Mouse (Mus musculus): ENCODE measurements around the gene Cds1. TPM values are rescaled to one million over a fixed set of nuclear protein-coding genes. Genes with fewer than 3 reads are reported as not detected.

Gene Cds1
- polyA plus RNA-seq, 1 experiment from 2014 or later, result 0.45 TPM

DNA sequence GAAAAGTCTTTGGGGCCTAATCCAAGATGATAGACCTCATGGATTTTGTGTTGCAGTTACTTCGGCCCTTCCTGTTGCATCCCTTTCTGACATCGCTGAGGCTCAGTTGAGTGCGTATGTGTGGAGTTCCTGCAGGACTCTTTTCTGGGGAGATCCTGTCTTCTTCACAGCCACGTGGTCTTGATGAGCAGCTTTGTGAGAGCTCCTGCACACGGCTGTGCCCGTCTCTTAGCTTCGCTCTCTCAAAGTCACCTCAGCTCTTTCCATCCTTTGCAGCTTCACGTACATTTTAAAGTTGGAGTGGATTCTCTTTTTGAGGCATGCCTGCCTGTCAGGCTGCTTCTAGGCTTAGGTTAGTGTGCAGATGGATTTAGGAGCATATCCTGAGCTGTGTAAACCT lies 11.6 kb downstream of the Cds1 start:
- no peak for ATAC-seq (ENCODE audit: insufficient read depth)
- Histone ChIP-seq H3K9ac (no peak overlapping the region), H3K4me1 (replicated peaks) (no peaks in the 10 kb centered on the region), H3K27me3 (peaks cover 11% of the 10 kb centered on the region), H3K4me3 (replicated peaks) (no peak overlapping the region), H3K27ac (replicated peaks) (no peak overlapping the region), H3K36me3 (replicated peaks) (no peaks in the 10 kb centered on the region), H3K9me3 (replicated peaks) (no peaks in the 10 kb centered on the region), H3K4me2 (no peak overlapping the region)
- WGBS (ENCODE audit: insufficient replicate concordance), result 77% methylated on average over 8 of the region's 8 CpGs

DNA sequence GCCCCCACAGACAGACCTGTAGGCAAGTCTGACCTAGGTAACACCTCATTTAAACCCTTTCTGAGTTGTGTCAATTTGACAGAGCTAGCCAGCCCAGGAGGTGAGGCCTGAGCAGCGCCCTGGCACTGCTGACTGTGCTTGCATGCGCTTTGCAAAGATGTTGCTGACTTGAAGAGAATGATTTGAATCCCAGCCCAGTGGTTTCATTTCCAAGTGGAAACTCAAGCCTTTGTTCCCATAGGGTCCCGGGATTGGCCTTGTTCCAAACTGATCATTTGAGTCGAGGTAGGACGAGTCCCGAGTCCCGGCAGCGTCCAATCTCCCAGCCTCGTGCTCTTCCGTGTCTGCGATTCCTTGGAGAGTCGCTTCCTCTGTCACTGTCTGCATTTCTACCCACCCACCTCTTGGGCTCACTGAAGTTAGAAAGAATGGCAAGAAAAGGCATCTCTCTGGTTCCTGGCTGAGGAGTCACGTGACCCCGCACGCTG lies 14.5 kb downstream of the Cds1 start:
- WGBS (ENCODE audit: insufficient replicate concordance), result 82% methylated on average over 15 of the region's 15 CpGs
- no peak overlapping the region for H3K4me3 ChIP-seq (replicated peaks)
- H3K4me2 ChIP-seq, result no peak overlapping the region
- no peak overlapping the region for H3K9ac ChIP-seq
- H3K36me3 ChIP-seq (replicated peaks), result no peaks in the 10 kb centered on the region
- peaks cover 7% of the 10 kb centered on the region; the same call in 1 of the 2 replicates for H3K27me3 ChIP-seq
- no peak for ATAC-seq (ENCODE audit: insufficient read depth)
- no peaks in the 10 kb centered on the region for H3K9me3 ChIP-seq (replicated peaks)
- H3K4me1 ChIP-seq (replicated peaks), result no peaks in the 10 kb centered on the region
- no peak overlapping the region for H3K27ac ChIP-seq (replicated peaks)

DNA sequence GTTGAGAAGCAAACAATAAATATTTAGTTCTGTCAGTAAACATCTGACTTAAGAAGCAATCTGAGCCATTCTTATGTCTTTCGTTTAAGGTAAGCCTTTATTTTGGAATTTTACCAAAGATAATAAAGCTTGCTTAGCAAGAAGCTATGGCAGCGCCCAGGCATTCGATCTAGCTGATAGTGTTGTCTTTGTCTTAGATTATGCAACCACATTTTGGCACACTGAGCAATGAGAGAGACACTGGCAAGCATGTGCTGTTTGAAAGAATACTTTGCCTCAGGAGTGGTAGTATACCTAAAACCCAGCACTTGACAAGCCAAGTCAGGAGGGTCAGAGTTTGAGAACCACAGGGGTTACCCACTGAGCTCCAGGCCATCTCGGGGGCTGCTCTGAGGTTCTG lies 16.0 kb downstream of the Cds1 start:
- H3K36me3 ChIP-seq (replicated peaks), result no peaks in the 10 kb centered on the region
- H3K4me1 ChIP-seq (replicated peaks), result no peaks in the 10 kb centered on the region
- no peak overlapping the region for H3K27ac ChIP-seq (replicated peaks)
- WGBS (ENCODE audit: insufficient replicate concordance), result 62% methylated on average over 4 of the region's 4 CpGs
- ATAC-seq (ENCODE audit: insufficient read depth), result no peak
- H3K9ac ChIP-seq, result no peak overlapping the region
- H3K9me3 ChIP-seq (replicated peaks), result no peaks in the 10 kb centered on the region
- H3K4me3 ChIP-seq (replicated peaks), result no peak overlapping the region
- no peak overlapping the region for H3K4me2 ChIP-seq
- peaks cover 7% of the 10 kb centered on the region; the same call in 1 of the 2 replicates for H3K27me3 ChIP-seq

DNA sequence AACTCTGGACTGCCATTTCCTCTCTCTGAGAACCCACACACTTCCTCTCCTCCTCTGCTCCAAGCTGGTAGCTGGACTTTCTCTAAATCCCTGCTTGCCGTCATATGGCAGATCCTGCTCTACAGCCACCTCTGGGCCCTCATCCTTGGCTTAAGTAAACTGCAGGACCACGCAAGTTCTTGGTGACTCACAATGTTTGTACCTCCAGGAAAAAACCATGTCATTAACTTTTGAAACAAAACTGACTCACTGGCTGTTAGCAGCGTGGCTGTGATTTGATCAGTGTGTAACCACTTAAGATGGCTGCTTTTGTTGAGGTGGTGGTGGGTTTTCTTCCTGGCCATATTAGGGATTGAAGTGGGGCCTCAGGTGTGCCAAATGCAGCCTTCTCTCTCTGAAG lies 19.4 kb downstream of the Cds1 start:
- Histone ChIP-seq H3K4me1 (replicated peaks) (no peaks in the 10 kb centered on the region; the same call in 1 of the 2 replicates), H3K9me3 (replicated peaks) (no peaks in the 10 kb centered on the region), H3K4me2 (no peak overlapping the region), H3K9ac (no peak overlapping the region), H3K36me3 (replicated peaks) (no peaks in the 10 kb centered on the region), H3K27ac (replicated peaks) (no peak overlapping the region), H3K27me3 (0 out of 2 replicates have a peak, but pooled peaks cover 4% of the 10 kb centered on the region), H3K4me3 (replicated peaks) (no peak overlapping the region)
- 47% methylated on average over 3 of the region's 3 CpGs for WGBS (ENCODE audit: insufficient replicate concordance)
- ATAC-seq (ENCODE audit: insufficient read depth), result no peak

GRCm38 (mm10) chr5:101784787-101785186 lies 19.9 kb downstream of the Cds1 start:
- no peak overlapping the region for H3K9ac ChIP-seq
- WGBS (ENCODE audit: insufficient replicate concordance), result 48% methylated on average over 2 of the region's 2 CpGs
- 0 out of 2 replicates have a peak, but pooled peaks cover 4% of the 10 kb centered on the region for H3K27me3 ChIP-seq
- H3K36me3 ChIP-seq (replicated peaks), result no peaks in the 10 kb centered on the region
- no peak overlapping the region for H3K4me3 ChIP-seq (replicated peaks)
- no peaks in the 10 kb centered on the region; the same call in 1 of the 2 replicates for H3K4me1 ChIP-seq (replicated peaks)
- no peak overlapping the region for H3K27ac ChIP-seq (replicated peaks)
- H3K4me2 ChIP-seq, result no peak overlapping the region
- ATAC-seq (ENCODE audit: insufficient read depth), result no peak
- no peaks in the 10 kb centered on the region for H3K9me3 ChIP-seq (replicated peaks)

DNA sequence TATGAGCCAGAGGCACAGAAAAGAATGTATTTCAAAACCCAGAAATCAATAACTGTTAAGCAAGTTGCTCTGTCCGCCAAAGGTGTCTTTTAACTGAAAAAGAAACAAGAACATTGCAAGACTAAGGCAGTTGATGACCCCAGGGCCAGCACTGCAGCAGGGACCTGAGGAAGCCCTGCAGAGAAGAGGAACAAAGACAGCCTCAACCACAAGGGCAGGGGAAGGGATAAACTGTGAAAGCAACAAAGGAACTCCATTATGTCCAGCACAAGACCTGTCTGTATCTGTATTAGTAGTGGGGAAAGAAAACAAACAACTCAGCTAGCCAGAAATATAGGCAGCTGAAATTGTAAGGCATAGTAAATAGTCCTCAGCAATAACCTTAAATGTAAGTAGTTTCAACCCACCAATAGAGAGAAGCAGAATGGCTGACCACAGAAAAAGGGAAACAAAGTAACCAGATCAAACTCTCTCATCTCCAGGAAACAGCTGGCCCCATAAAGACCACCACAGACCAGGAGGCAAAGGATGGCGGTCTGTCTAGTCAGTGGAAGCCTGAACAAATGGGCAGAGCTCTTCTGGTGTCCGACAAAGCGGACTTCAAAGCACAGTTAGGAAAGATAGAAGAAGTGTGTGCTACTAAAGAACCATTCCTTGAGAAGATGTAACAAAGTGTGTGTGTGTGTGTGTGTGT lies 21.1 kb downstream of the Cds1 start:
- no peaks in the 10 kb centered on the region for H3K9me3 ChIP-seq (replicated peaks)
- WGBS (ENCODE audit: insufficient replicate concordance), result 21% methylated on average over 4 of the region's 4 CpGs
- no peak overlapping the region for H3K4me3 ChIP-seq (replicated peaks)
- H3K4me1 ChIP-seq (replicated peaks), result no peaks in the 10 kb centered on the region; the same call in 1 of the 2 replicates
- no peak overlapping the region for H3K9ac ChIP-seq
- no peak for ATAC-seq (ENCODE audit: insufficient read depth)
- H3K4me2 ChIP-seq, result no peak overlapping the region
- 0 out of 2 replicates have a peak, but pooled peaks cover 4% of the 10 kb centered on the region for H3K27me3 ChIP-seq
- no peaks in the 10 kb centered on the region for H3K36me3 ChIP-seq (replicated peaks)
- no peak overlapping the region for H3K27ac ChIP-seq (replicated peaks)

DNA sequence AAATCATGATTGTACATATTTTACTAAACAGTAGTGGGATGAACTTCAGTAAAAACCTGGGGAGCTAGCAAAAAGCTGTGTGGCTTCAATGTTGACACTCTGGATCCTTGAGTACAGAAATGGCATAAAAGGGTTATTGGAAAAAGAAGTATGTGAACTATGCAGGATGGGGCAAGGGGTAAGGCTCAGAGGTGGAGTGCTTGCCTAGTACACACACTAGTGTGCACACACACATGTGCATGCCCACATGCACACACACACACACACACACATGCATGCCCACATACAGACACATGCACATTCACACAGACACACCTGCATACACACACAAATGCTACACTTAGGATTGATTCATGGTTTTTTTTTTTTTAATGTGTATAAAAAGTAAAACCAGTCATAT lies 24.8 kb downstream of the Cds1 start:
- H3K9ac ChIP-seq, result no peak overlapping the region
- no peak overlapping the region for H3K4me3 ChIP-seq (replicated peaks)
- ATAC-seq (ENCODE audit: insufficient read depth), result no peak
- H3K27me3 ChIP-seq, result 0 out of 2 replicates have a peak, but pooled peaks cover 6% of the 10 kb centered on the region
- no peak overlapping the region for H3K4me2 ChIP-seq
- H3K4me1 ChIP-seq (replicated peaks), result no peaks in the 10 kb centered on the region; the same call in 1 of the 2 replicates
- H3K9me3 ChIP-seq (replicated peaks), result no peaks in the 10 kb centered on the region
- no peak overlapping the region for H3K27ac ChIP-seq (replicated peaks)
- H3K36me3 ChIP-seq (replicated peaks), result no peaks in the 10 kb centered on the region

DNA sequence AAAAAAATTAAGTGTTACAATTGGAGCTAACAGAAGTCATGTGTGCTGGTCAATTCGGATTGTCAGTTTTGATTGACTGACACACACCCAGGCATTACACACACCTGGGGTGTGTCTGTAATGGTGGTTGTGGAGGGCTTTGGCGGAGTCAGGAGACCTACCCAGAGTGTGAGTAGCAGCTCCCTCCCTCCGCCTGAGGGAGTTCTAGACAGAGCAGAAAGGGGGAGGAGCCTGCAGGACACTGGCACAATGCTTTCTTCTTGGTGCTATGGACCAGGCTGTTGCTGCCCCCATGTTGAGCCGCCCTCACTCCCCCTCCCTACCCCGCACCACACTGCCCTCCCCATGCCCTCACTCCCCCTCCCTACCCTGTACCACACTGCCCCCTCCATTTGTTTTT lies 25.6 kb downstream of the Cds1 start:
- WGBS (ENCODE audit: insufficient replicate concordance), result 57% methylated on average over 5 of the region's 5 CpGs
- Histone ChIP-seq H3K9ac (no peak overlapping the region), H3K27me3 (0 out of 2 replicates have a peak, but pooled peaks cover 6% of the 10 kb centered on the region), H3K4me2 (no peak overlapping the region), H3K36me3 (replicated peaks) (no peaks in the 10 kb centered on the region), H3K4me1 (replicated peaks) (no peaks in the 10 kb centered on the region; the same call in 1 of the 2 replicates), H3K27ac (replicated peaks) (no peak overlapping the region), H3K4me3 (replicated peaks) (no peak overlapping the region), H3K9me3 (replicated peaks) (no peaks in the 10 kb centered on the region)
- no peak for ATAC-seq (ENCODE audit: insufficient read depth)

DNA sequence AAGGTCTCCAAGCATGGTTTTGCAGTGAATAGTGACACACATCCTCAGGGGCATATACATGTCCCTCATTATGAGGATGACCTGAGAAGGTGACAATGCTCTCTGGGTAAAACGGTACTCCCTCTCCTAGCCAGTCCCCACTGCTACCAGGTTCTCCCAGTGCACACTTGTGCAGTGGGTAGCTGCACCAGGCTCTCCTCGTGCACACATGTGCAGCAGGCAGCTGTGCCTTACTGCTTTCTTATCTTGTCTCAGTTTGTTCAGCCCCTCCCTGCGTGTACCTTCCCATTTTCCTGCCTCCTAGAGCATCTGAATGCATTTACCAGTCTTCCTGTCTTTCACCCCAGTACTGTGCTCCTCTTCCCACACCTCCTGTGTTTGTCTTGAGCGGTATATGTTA lies 27.7 kb downstream of the Cds1 start:
- ATAC-seq (ENCODE audit: insufficient read depth), result no peak
- Histone ChIP-seq H3K4me2 (no peak overlapping the region), H3K27me3 (0 out of 2 replicates have a peak, but pooled peaks cover 6% of the 10 kb centered on the region), H3K36me3 (replicated peaks) (no peaks in the 10 kb centered on the region), H3K9me3 (replicated peaks) (no peaks in the 10 kb centered on the region), H3K27ac (replicated peaks) (no peak overlapping the region), H3K4me1 (replicated peaks) (no peaks in the 10 kb centered on the region; the same call in 1 of the 2 replicates), H3K4me3 (replicated peaks) (no peak overlapping the region), H3K9ac (no peak overlapping the region)
- WGBS (ENCODE audit: insufficient replicate concordance), result 32% methylated on average over 4 of the region's 4 CpGs

GRCm38 (mm10) chr5:101801891-101802290 lies 37.0 kb downstream of the Cds1 start:
- H3K27me3 ChIP-seq, result no peaks in the 10 kb centered on the region
- H3K9ac ChIP-seq, result no peak overlapping the region
- ATAC-seq (ENCODE audit: insufficient read depth), result no peak
- no peaks in the 10 kb centered on the region for H3K4me1 ChIP-seq (replicated peaks)
- no peak overlapping the region for H3K4me3 ChIP-seq (replicated peaks)
- no peaks in the 10 kb centered on the region for H3K36me3 ChIP-seq (replicated peaks)
- H3K4me2 ChIP-seq, result no peak overlapping the region
- H3K27ac ChIP-seq (replicated peaks), result no peak overlapping the region
- H3K9me3 ChIP-seq (replicated peaks), result no peaks in the 10 kb centered on the region
- 50% methylated on average over 2 of the region's 2 CpGs for WGBS (ENCODE audit: insufficient replicate concordance)

GRCm38 (mm10) chr5:101802358-101803022 lies 37.6 kb downstream of the Cds1 start:
- Histone ChIP-seq H3K9ac (no peak overlapping the region), H3K4me3 (replicated peaks) (no peak overlapping the region), H3K9me3 (replicated peaks) (no peaks in the 10 kb centered on the region), H3K36me3 (replicated peaks) (no peaks in the 10 kb centered on the region), H3K27me3 (no peaks in the 10 kb centered on the region), H3K27ac (replicated peaks) (no peak overlapping the region), H3K4me1 (replicated peaks) (no peaks in the 10 kb centered on the region), H3K4me2 (no peak overlapping the region)
- no peak for ATAC-seq (ENCODE audit: insufficient read depth)
- WGBS (ENCODE audit: insufficient replicate concordance), result 50% methylated on average over 9 of the region's 9 CpGs
